Mouse (Mus musculus): ENCODE data around the gene Plxnd1.

- TF ChIP-seq EP300 (IDR thresholded peaks at IDR 0.05; ENCODE audit: low read depth): no peak
- peak; percentile 58 for TF ChIP-seq CTCF (IDR thresholded peaks at IDR 0.05; ENCODE audit: low read depth)
Observed at GRCm38 (mm10) chr6:115962439-115963085, 32.2 kb downstream of the Plxnd1 start.

All from heart, postnatal 0 days (tissue).